Mouse (Mus musculus): ENCODE measurements around the gene Kifc5b.
"Not testable (repeated sequence)": the region's sequence is repeated elsewhere in the genome, so short reads cannot be mapped to it uniquely, and the experiment has no call there.

Gene Kifc5b

GRCm38 (mm10) chr17:26918343-26918742 is 1.5 kb downstream of the Kifc5b start:
- no peak for DNase-seq (ENCODE audit: low spot score in 2 of 2)

GRCm38 (mm10) chr17:26919516-26919915 is 2.6 kb downstream of the Kifc5b start:
- DNase-seq (ENCODE audit: low spot score in 2 of 2), result not testable (repeated sequence)

GRCm38 (mm10) chr17:26922368-26922767 is 5.5 kb downstream of the Kifc5b start:
- DNase-seq (ENCODE audit: low spot score in 2 of 2), result not testable (repeated sequence)

- not testable (repeated sequence) for DNase-seq (ENCODE audit: low spot score in 2 of 2)
These were observed 8.5 kb downstream of the Kifc5b start for GRCm38 (mm10) chr17:26925414-26925813.

- peak; percentile 44 to 52 for DNase-seq (ENCODE audit: low spot score in 2 of 2)
These were observed 14.9 kb downstream of the Kifc5b start for GRCm38 (mm10) chr17:26931795-26932194.

- DNase-seq (ENCODE audit: low spot score in 2 of 2), result peak; percentile 97
These were observed 16.0 kb downstream of the Kifc5b start, which contains the start of gene Phf1 for GRCm38 (mm10) chr17:26932839-26933398. TSS of gene Phf1 (plus strand) at chr17:26933052.

- no peak for DNase-seq (ENCODE audit: low spot score in 2 of 2)
These were observed 16.5 kb downstream of the Kifc5b start for GRCm38 (mm10) chr17:26933419-26933818.

GRCm38 (mm10) chr17:26933885-26934827 is 17.3 kb downstream of the Kifc5b start:
- no peak for DNase-seq (ENCODE audit: low spot score in 2 of 2)

GRCm38 (mm10) chr17:26935027-26935426 is 18.1 kb downstream of the Kifc5b start:
- DNase-seq (ENCODE audit: low spot score in 2 of 2), result no peak

GRCm38 (mm10) chr17:26936453-26936852 is 19.6 kb downstream of the Kifc5b start:
- no peak for DNase-seq (ENCODE audit: low spot score in 2 of 2)

- no peak for DNase-seq (ENCODE audit: low spot score in 2 of 2)
These were observed 20.2 kb downstream of the Kifc5b start for GRCm38 (mm10) chr17:26936921-26937695.

GRCm38 (mm10) chr17:26937883-26938695 is 21.2 kb downstream of the Kifc5b start:
- DNase-seq (ENCODE audit: low spot score in 2 of 2), result no peak

- no peak for DNase-seq (ENCODE audit: low spot score in 2 of 2)
These were observed 21.8 kb downstream of the Kifc5b start for GRCm38 (mm10) chr17:26938731-26939130.

- DNase-seq (ENCODE audit: low spot score in 2 of 2), result peak; percentile 100
These were observed 22.5 kb downstream of the Kifc5b start, which contains the start of gene Cuta for GRCm38 (mm10) chr17:26939178-26939972. TSS of gene Cuta (minus strand) at chr17:26939569.

GRCm38 (mm10) chr17:26939973-26940300 is 23.0 kb downstream of the Kifc5b start:
- no peak for DNase-seq (ENCODE audit: low spot score in 2 of 2)

GRCm38 (mm10) chr17:26941031-26941789 is 24.3 kb downstream of the Kifc5b start, which contains the start of gene Syngap1:
TSS of gene Syngap1 (plus strand) at chr17:26941253.
- no peak for DNase-seq (ENCODE audit: low spot score in 2 of 2)

- DNase-seq (ENCODE audit: low spot score in 2 of 2), result no peak
These were observed 25.1 kb downstream of the Kifc5b start for GRCm38 (mm10) chr17:26941841-26942570.

- DNase-seq (ENCODE audit: low spot score in 2 of 2), result no peak
These were observed 29.1 kb downstream of the Kifc5b start for GRCm38 (mm10) chr17:26945824-26946495.

All from spleen, postnatal 36 days (tissue).